Mouse (Mus musculus) hindbrain, embryonic 10.5 days (tissue): ENCODE data around the gene Gm3127. TPM values are rescaled to one million over a fixed set of nuclear protein-coding genes. Genes with fewer than 3 reads are reported as not detected.
"Not testable (repeated sequence)": the region's sequence is repeated elsewhere in the genome, so short reads cannot be mapped to it uniquely, and the experiment has no call there.

Experiments used
- DNase-seq: peaks from one replicate; pipeline ENCODE4 v3.0.0-alpha.2; 2017; ENCODE audit warnings: low spot score
- H3K27ac ChIP-seq: fragments of 300-500 bp; sonication (generic); 2 replicates; pipeline ENCODE4 v1.5.1; 2016; ENCODE audit warnings: mild to moderate bottlenecking, moderate library complexity
- H3K27me3 ChIP-seq: fragments of 300-500 bp; sonication (generic); 2 replicates; pipeline ENCODE4 v1.6.1; 2016; ENCODE audit warnings: mild to moderate bottlenecking; ENCODE audit not compliant: poor library complexity, insufficient read depth, severe bottlenecking
- H3K36me3 ChIP-seq: fragments of 300-500 bp; sonication (generic); 2 replicates; pipeline ENCODE4 v1.6.1; 2016; ENCODE audit warnings: mild to moderate bottlenecking, moderate library complexity
- H3K4me1 ChIP-seq: fragments of 300-500 bp; sonication (generic); replicated peaks from 2 replicates; pipeline ENCODE4 v1.6.1; 2016; ENCODE audit warnings: mild to moderate bottlenecking
- H3K4me3 ChIP-seq: fragments of 300-500 bp; sonication (generic); 2 replicates; pipeline ENCODE4 v1.5.1; 2016; ENCODE audit warnings: mild to moderate bottlenecking, moderate library complexity
- H3K9me3 ChIP-seq: fragments of 300-500 bp; sonication (generic); 2 replicates; pipeline ENCODE4 v1.6.1; 2016; ENCODE audit warnings: mild to moderate bottlenecking, moderate library complexity
- WGBS: fragments of 180-500 bp; shearing (Covaris S2); methylation state at CpG from one replicate; pipeline ENCODE4 v1.1.7; 2016; 5-methylcytosine and 5-hydroxymethylcytosine counted together
- polyA plus RNA-seq: library from polyadenylated mRNA; unstranded; fragments of >200 nt; fragmentation: Nextera tagmentation; extraction: Ambion mirVana; gene quantifications from 2 replicates; pipeline ENCODE4 v1.2.1, GENCODE M21; 2016

Gene Gm3127
- not detected in 2 replicates for polyA plus RNA-seq

- not testable (repeated sequence) for H3K27me3 ChIP-seq, H3K4me1 ChIP-seq, H3K9me3 ChIP-seq, H3K36me3 ChIP-seq, H3K27ac ChIP-seq, DNase-seq, H3K4me3 ChIP-seq
- 62% methylated on average over 1 of the region's 2 CpGs for WGBS
These were observed at the start of gene Gm3127 for GRCm38 (mm10) chr14:4164730-4165129. Gene Gm3127, plus strand, starts transcription at chr14:4165030.

- not testable (repeated sequence) for H3K27ac ChIP-seq, H3K4me3 ChIP-seq, H3K9me3 ChIP-seq, H3K4me1 ChIP-seq, H3K27me3 ChIP-seq, H3K36me3 ChIP-seq, DNase-seq
- 90% methylated on average over 4 of the region's 4 CpGs for WGBS
These were observed 23.2 kb upstream of the Gm3127 start for GRCm38 (mm10) chr14:4141646-4142045.

GRCm38 (mm10) chr14:4182030-4182429, 17.2 kb downstream of the Gm3127 start:
- H3K9me3 ChIP-seq, H3K4me1 ChIP-seq, DNase-seq, H3K27me3 ChIP-seq, H3K36me3 ChIP-seq: not testable (repeated sequence)
- Histone ChIP-seq H3K27ac (peak overlapping the region; percentile 69), H3K4me3 (peak overlapping the region; percentile 49)
- 9% methylated on average over 13 of the region's 14 CpGs for WGBS

GRCm38 (mm10) chr14:4182491-4183210, 17.8 kb downstream of the Gm3127 start, which contains the start of gene Gm2974:
Gene Gm2974, plus strand, starts transcription at chr14:4182576.
- not testable (repeated sequence) for H3K27me3 ChIP-seq, H3K4me1 ChIP-seq, H3K36me3 ChIP-seq, H3K9me3 ChIP-seq
- Histone ChIP-seq H3K4me3 (peak within 1 kb of the TSS; percentile 49), H3K27ac (peak within 1 kb of the TSS; percentile 69)
- WGBS = 17% methylated on average over 37 of the region's 59 CpGs
- peak; percentile 2 for DNase-seq

- H3K27ac ChIP-seq, H3K9me3 ChIP-seq, DNase-seq, H3K27me3 ChIP-seq, H3K36me3 ChIP-seq, H3K4me1 ChIP-seq, H3K4me3 ChIP-seq: not testable (repeated sequence)
- WGBS = 37% methylated on average over 8 of the region's 10 CpGs
These were observed 18.5 kb downstream of the Gm3127 start for GRCm38 (mm10) chr14:4183375-4183774.

Other genes starting within 250 kb of the Gm3127 start
- gene Gm3029, start 233.3 kb upstream of the Gm3127 start, polyA plus RNA-seq = not detected in 2 replicates
- gene Gm3095, start 201.5 kb upstream of the Gm3127 start, polyA plus RNA-seq = 0.20 TPM in 1 of 2 replicates, not detected in the other
- gene Gm3099, start 166.6 kb upstream of the Gm3127 start, polyA plus RNA-seq = not detected in 2 replicates
- gene Gm5796, start 141.1 kb upstream of the Gm3127 start, polyA plus RNA-seq = 0.31 and 0.47 TPM in 2 replicates
- gene Gm3115, start 80.9 kb upstream of the Gm3127 start, polyA plus RNA-seq = not detected in 2 replicates
- not detected in 2 replicates for gene Gm8108, start 54.5 kb upstream of the Gm3127 start, polyA plus RNA-seq
- 0.68 and 0.98 TPM in 2 replicates for gene Gm2974, start 17.5 kb downstream of the Gm3127 start, polyA plus RNA-seq
- gene Gm3138, start 84.6 kb downstream of the Gm3127 start, polyA plus RNA-seq = not detected in 2 replicates
- not detected in 2 replicates for gene Gm3149, start 152.3 kb downstream of the Gm3127 start, polyA plus RNA-seq
- gene 2610042L04Rik, start 169.7 kb downstream of the Gm3127 start, polyA plus RNA-seq = 0.40 and 0.58 TPM in 2 replicates
- gene Gm3159, start 232.5 kb downstream of the Gm3127 start, polyA plus RNA-seq = not detected in 2 replicates